Mouse (Mus musculus): ENCODE data around the gene Hoxc6.

Hoxc6 gene

GRCm38 (mm10) chr15:102990461-102991397, 7.3 kb upstream of the Hoxc6 start, which contains the start of gene Hoxc8:
Gene Hoxc8 (plus strand): TSS chr15:102990607.
- DNase-seq (ENCODE audit: low spot score in 2 of 2), result no peak

- no peak for DNase-seq (ENCODE audit: low spot score in 2 of 2)
Measured at GRCm38 (mm10) chr15:102991782-102992181, 6.3 kb upstream of the Hoxc6 start.

GRCm38 (mm10) chr15:102992206-102992605, 5.9 kb upstream of the Hoxc6 start:
- DNase-seq (ENCODE audit: low spot score in 2 of 2), result no peak

GRCm38 (mm10) chr15:102992863-102993262, 5.2 kb upstream of the Hoxc6 start:
- no peak for DNase-seq (ENCODE audit: low spot score in 2 of 2)

GRCm38 (mm10) chr15:102996548-102996947, 1.5 kb upstream of the Hoxc6 start:
- DNase-seq (ENCODE audit: low spot score in 2 of 2), result no peak

GRCm38 (mm10) chr15:102997431-102997830, 626 bp upstream of the Hoxc6 start:
- DNase-seq (ENCODE audit: low spot score in 2 of 2), result no peak

GRCm38 (mm10) chr15:102998608-102999182, 638 bp downstream of the Hoxc6 start:
- DNase-seq (ENCODE audit: low spot score in 2 of 2), result no peak

GRCm38 (mm10) chr15:102999183-102999831, 1.2 kb downstream of the Hoxc6 start:
- no peak for DNase-seq (ENCODE audit: low spot score in 2 of 2)

GRCm38 (mm10) chr15:102999955-103000354, 1.9 kb downstream of the Hoxc6 start:
- DNase-seq (ENCODE audit: low spot score in 2 of 2), result no peak

GRCm38 (mm10) chr15:103000501-103000901, 2.4 kb downstream of the Hoxc6 start:
- no peak for DNase-seq (ENCODE audit: low spot score in 2 of 2)

GRCm38 (mm10) chr15:103001370-103001769, 3.3 kb downstream of the Hoxc6 start:
- no peak for DNase-seq (ENCODE audit: low spot score in 2 of 2)

- no peak for DNase-seq (ENCODE audit: low spot score in 2 of 2)
Measured at GRCm38 (mm10) chr15:103002156-103002555, 4.1 kb downstream of the Hoxc6 start.

GRCm38 (mm10) chr15:103002821-103003448, 4.9 kb downstream of the Hoxc6 start:
- DNase-seq (ENCODE audit: low spot score in 2 of 2), result no peak

- no peak for DNase-seq (ENCODE audit: low spot score in 2 of 2)
Measured at GRCm38 (mm10) chr15:103005308-103005707, 7.3 kb downstream of the Hoxc6 start.

- no peak for DNase-seq (ENCODE audit: low spot score in 2 of 2)
Measured at GRCm38 (mm10) chr15:103005797-103006196, 7.7 kb downstream of the Hoxc6 start.

GRCm38 (mm10) chr15:103006326-103006725, 8.3 kb downstream of the Hoxc6 start:
- DNase-seq (ENCODE audit: low spot score in 2 of 2), result no peak

- DNase-seq (ENCODE audit: low spot score in 2 of 2), result no peak
Measured at GRCm38 (mm10) chr15:103009265-103010111, 11.4 kb downstream of the Hoxc6 start.

GRCm38 (mm10) chr15:103010112-103010846, 12.2 kb downstream of the Hoxc6 start:
- DNase-seq (ENCODE audit: low spot score in 2 of 2), result no peak

GRCm38 (mm10) chr15:103010847-103011555, 12.9 kb downstream of the Hoxc6 start:
- DNase-seq (ENCODE audit: low spot score in 2 of 2), result no peak

Data from thymus, postnatal 10 days (tissue).